Comparison of ENCODE assay signal across 7 mouse cellular contexts in genomic region chr8:48222429-48222769, GRCm38 (mm10).
DNase-seq lines count a peak whose midpoint lies in the region; ATAC-seq and TF ChIP-seq lines count a peak whose summit lies in the region.

No protein-coding gene starts in this region.

- no peak overlapping the region for H3K27ac ChIP-seq in intestine, postnatal 0 days (ENCODE audit: low read depth, low read length)
- H3K27ac ChIP-seq in midbrain, embryonic 12.5 days (replicated peaks), result peak overlapping the region; percentile 39; the same call in 1 of the 2 replicates

- peak; percentile 70 for ATAC-seq in granulocyte monocyte progenitor cell, adult 5-6 weeks (replicated peaks; ENCODE audit: poor library complexity, severe bottlenecking)
- peak; percentile 63 for ATAC-seq in intestine, postnatal 0 days
- peak; percentile 50 for ATAC-seq in midbrain, embryonic 12.5 days (ENCODE audit: low FRiP score, low read depth)

- WGBS in intestine, postnatal 0 days, result 11% methylated on average over 11 of the region's 11 CpGs
- 13% methylated on average over 11 of the region's 11 CpGs for WGBS in midbrain, embryonic 12.5 days

- H3K4me2 ChIP-seq in intestine, postnatal 0 days (replicated peaks; ENCODE audit: low read depth), result peak overlapping the region; percentile 71
- H3K4me2 ChIP-seq in midbrain, embryonic 12.5 days (replicated peaks), result peak overlapping the region; percentile 55

- no peaks in the 10 kb centered on the region for H3K27me3 ChIP-seq in intestine, postnatal 0 days (replicated peaks; ENCODE audit: control insufficient read depth, insufficient read depth, low read length)
- peaks cover 41% of the 10 kb centered on the region for H3K27me3 ChIP-seq in midbrain, embryonic 12.5 days

- peak overlapping the region; percentile 35; the same call in 1 of the 2 replicates for H3K9ac ChIP-seq in intestine, postnatal 0 days (ENCODE audit: low read depth, low read length)
- no peak overlapping the region for H3K9ac ChIP-seq in midbrain, embryonic 12.5 days (replicated peaks)

- no peaks in the 10 kb centered on the region for H3K9me3 ChIP-seq in intestine, postnatal 0 days (ENCODE audit: control insufficient read depth)
- no peaks in the 10 kb centered on the region for H3K9me3 ChIP-seq in midbrain, embryonic 12.5 days

- intact Hi-C loops in left cerebral cortex, postnatal 36 days (cut with DNase I), result loop anchor here (2.0 to 10.0 kb wide), 6 partner anchors 125 to 1602 kb away; partner anchors contain the start of gene Dctd

- peak overlapping the region; percentile 35 for H3K4me3 ChIP-seq in intestine, postnatal 0 days (ENCODE audit: low read depth, low read length)
- peak overlapping the region; percentile 31 for H3K4me3 ChIP-seq in midbrain, embryonic 12.5 days

- peak; percentile 97 for TF ChIP-seq CTCF in intestine, postnatal 0 days (IDR thresholded peaks at IDR 0.05; ENCODE audit: low read depth)

- no peaks in the 10 kb centered on the region for H3K4me1 ChIP-seq in intestine, postnatal 0 days (replicated peaks; ENCODE audit: control insufficient read depth, insufficient read depth, low read length)
- peaks cover 40% of the 10 kb centered on the region for H3K4me1 ChIP-seq in midbrain, embryonic 12.5 days

- no peaks in the 10 kb centered on the region for H3K36me3 ChIP-seq in intestine, postnatal 0 days (ENCODE audit: control insufficient read depth, insufficient read depth)
- peaks cover 4% of the 10 kb centered on the region; the same call in 1 of the 2 replicates for H3K36me3 ChIP-seq in midbrain, embryonic 12.5 days

- peak; percentile 89 for DNase-seq in adrenal gland, postnatal 25 days
- peak; percentile 82 for DNase-seq in embryo, embryonic 11.5 days (ENCODE audit: low read depth, low spot score)
- peak; percentile 85 to 90 for DNase-seq in left cerebral cortex, postnatal 36 days (ENCODE audit: low spot score in 2 of 2)
- DNase-seq in spleen, postnatal 4 days (ENCODE audit: low spot score in 2 of 2), result peak; percentile 32 to 80
